Mouse (Mus musculus) brown adipose tissue, adult 24 weeks (tissue): Measurements from ENCODE around the gene Eapp. TPM values are rescaled to one million over a fixed set of nuclear protein-coding genes. Genes with fewer than 3 reads are reported as not detected.
A peak's percentile ranks its signal among the peaks of the same experiment; 100 is the strongest.
"Not testable (repeated sequence)": the region's sequence is repeated elsewhere in the genome, so short reads cannot be mapped to it uniquely, and the experiment has no call there.

Experiments used
- H3K27ac ChIP-seq: fragments of 200-500 bp; replicated peaks from 2 replicates; pipeline ENCODE4 v1.5.1; 2012; ENCODE audit warnings: low read depth, mild to moderate bottlenecking, low read length
- H3K4me1 ChIP-seq: fragments of 200-500 bp; 2 replicates; pipeline ENCODE4 v1.6.1; 2012; ENCODE audit warnings: low read length, mixed read lengths; ENCODE audit not compliant: control insufficient read depth, insufficient read depth, insufficient read length
- H3K4me3 ChIP-seq: fragments of 200-500 bp; 2 replicates; pipeline ENCODE4 v1.5.1; 2012; ENCODE audit warnings: low read depth, mild to moderate bottlenecking, low read length, moderate library complexity; ENCODE audit not compliant: insufficient read depth
- polyA plus RNA-seq: library from polyadenylated mRNA; stranded (reverse); fragments of >200 nt; gene quantifications from 2 replicates; pipeline ENCODE4 v1.2.4, GENCODE M21; 2012; ENCODE audit not compliant: missing spikeins, insufficient read depth, insufficient read length

Eapp gene
- polyA plus RNA-seq, 1 experiment, result 45.3 TPM

DNA sequence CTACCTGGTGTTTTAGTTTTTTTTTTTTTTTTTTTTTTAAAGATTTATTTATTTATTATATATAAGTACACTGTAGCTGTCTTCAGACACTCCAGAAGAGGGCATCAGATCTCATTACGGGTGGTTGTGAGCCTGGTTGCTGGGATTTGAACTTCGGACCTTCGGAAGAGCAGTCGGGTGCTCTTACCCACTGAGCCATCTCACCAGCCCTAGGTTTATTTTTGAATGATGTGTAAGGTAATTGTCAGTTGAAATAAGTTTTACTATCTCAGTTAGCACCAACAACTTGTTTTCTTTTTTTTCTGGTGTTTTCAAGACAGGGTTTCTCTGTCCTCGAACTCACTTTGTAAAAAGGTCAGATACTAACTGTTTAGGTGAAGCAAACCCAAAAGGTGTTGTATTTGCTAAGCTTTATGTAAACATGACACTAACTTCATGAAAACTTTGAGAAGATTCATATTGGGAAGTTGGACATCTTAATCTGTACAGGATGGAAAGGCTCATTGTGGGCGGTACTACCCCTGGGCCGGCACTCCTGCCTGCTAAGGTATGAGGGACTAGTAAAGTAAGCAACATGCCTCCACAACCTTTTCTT is 1.4 kb upstream of the Eapp start:
- no peak overlapping the region for H3K4me3 ChIP-seq
- no peak overlapping the region for H3K27ac ChIP-seq
- no peaks in the 10 kb centered on the region for H3K4me1 ChIP-seq

GRCm38 (mm10) chr12:54696242-54697002 is 725 bp upstream of the Eapp start:
- H3K4me1 ChIP-seq, result no peaks in the 10 kb centered on the region
- peak overlapping the region; percentile 87 for H3K27ac ChIP-seq
- peak overlapping the region; percentile 65 for H3K4me3 ChIP-seq

DNA sequence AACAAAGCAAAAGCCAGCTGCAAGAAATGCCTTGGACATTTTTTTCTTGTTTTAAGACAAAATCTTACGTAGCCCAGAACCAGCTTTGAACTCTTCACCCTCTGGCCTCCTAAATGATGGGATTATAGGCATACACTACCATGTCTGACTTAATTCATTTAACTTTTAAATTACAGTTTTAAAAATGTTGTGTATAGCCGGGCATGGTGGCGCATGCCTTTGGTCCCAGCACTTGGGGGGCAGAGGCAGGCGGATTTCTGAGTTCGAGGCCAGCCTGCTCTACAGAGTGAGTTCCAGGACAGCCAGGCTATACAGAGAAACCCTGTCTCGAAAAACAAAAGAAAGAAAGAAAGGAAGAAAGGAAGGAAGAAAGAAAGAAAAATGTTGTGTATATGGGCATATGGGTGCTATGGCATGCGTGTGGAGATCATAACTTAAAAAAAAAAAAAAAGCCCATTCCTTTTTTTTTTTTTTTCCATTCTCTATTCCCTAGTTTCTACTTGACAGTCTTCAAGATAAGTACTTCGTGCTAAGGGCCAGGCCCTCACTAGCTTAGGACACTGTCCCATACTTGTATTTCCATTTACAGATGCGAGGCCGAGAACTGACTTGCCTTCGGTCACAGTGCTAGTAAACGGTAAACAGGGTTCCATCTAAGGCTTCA is 718 bp downstream of the Eapp start:
- no peaks in the 10 kb centered on the region for H3K4me1 ChIP-seq
- H3K4me3 ChIP-seq, result peak overlapping the region; percentile 75
- H3K27ac ChIP-seq, result peak overlapping the region; percentile 80

DNA sequence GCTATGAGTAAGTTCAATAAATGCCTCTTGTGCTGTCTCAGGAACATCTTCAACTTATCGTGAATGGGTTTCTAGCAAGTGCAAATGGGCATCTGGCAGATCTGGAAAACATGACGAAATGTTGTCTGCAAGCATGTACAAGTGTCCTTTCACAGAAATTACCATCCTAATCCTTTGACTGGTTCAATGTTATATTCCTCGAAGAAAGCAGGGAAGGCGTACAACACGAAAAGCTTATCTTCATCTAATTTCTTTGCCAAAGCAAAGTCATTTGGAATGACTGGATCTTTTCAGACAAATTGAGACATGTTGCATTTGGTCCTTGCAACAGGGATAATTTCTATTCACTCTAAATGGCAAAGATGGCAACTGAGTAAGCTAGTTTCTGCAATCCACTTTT is 6.6 kb downstream of the Eapp start:
- H3K4me1 ChIP-seq, result no peaks in the 10 kb centered on the region
- H3K27ac ChIP-seq, result no peak overlapping the region
- H3K4me3 ChIP-seq, result no peak overlapping the region

GRCm38 (mm10) chr12:54683182-54683581 is 12.5 kb downstream of the Eapp start:
- no peak overlapping the region for H3K27ac ChIP-seq
- no peak overlapping the region for H3K4me3 ChIP-seq
- no peaks in the 10 kb centered on the region for H3K4me1 ChIP-seq

DNA sequence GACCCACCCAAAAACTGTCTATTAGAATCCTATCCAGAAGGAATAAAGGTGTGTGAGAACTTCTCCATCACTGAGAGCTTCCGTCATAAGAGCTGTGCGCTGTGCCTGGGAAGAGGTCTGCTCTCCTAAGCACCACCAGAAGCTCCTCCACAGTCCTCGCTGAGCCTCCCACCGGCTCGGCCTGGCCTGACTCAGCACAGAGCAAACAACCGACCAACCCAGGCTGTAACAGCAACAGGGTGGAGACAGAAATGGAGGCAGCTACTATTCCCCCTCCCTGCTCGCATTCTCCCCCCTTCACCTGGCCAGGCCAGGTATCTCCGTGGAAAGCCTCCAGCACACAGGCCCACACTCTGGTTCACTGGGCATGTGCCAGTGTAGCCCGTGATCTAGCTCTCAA is 19.0 kb downstream of the Eapp start:
- Histone ChIP-seq H3K4me3 (no peak overlapping the region), H3K4me1 (no peaks in the 10 kb centered on the region), H3K27ac (no peak overlapping the region)

GRCm38 (mm10) chr12:54675396-54675795 is 20.3 kb downstream of the Eapp start:
- no peaks in the 10 kb centered on the region for H3K4me1 ChIP-seq
- H3K27ac ChIP-seq, result no peak overlapping the region
- H3K4me3 ChIP-seq, result no peak overlapping the region

- Histone ChIP-seq H3K4me3 (no peak overlapping the region), H3K27ac (no peak overlapping the region), H3K4me1 (no peaks in the 10 kb centered on the region)
Measured at GRCm38 (mm10) chr12:54671262-54671661, 24.4 kb downstream of the Eapp start.

- H3K4me1 ChIP-seq, result no peaks in the 10 kb centered on the region
- H3K4me3 ChIP-seq, result no peak overlapping the region
- H3K27ac ChIP-seq, result no peak overlapping the region
Measured at GRCm38 (mm10) chr12:54668141-54668540, 27.6 kb downstream of the Eapp start.

GRCm38 (mm10) chr12:54665526-54665925 is 30.2 kb downstream of the Eapp start:
- Histone ChIP-seq H3K4me1 (no peaks in the 10 kb centered on the region), H3K27ac (no peak overlapping the region), H3K4me3 (no peak overlapping the region)

GRCm38 (mm10) chr12:54661470-54661869 is 34.2 kb downstream of the Eapp start:
- not testable (repeated sequence) for H3K27ac ChIP-seq, H3K4me1 ChIP-seq, H3K4me3 ChIP-seq

DNA sequence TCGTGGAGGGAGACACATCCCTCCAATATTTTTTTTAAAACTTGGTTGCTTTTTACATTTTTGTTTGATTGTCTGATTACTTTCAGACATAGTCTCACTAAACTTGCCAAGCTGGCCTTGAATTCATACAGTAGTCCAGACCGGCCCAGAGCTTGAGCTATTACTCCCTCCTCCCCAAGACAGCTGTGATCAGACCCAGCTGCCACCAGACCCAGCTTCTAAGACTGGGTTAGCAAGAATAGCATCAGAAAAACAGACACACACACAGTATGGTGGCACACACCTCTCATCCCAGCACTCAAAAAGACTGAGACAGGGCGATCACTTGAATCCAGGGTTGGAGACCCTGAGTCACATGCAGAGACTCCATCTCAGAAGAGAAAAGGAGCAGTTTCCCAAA is 35.8 kb downstream of the Eapp start:
- no peak overlapping the region for H3K4me3 ChIP-seq
- peaks cover 5% of the 10 kb centered on the region for H3K4me1 ChIP-seq
- H3K27ac ChIP-seq, result no peak overlapping the region

GRCm38 (mm10) chr12:54658425-54659092 is 37.1 kb downstream of the Eapp start:
- Histone ChIP-seq H3K4me3 (no peak overlapping the region), H3K4me1 (peaks cover 12% of the 10 kb centered on the region), H3K27ac (no peak overlapping the region)

DNA sequence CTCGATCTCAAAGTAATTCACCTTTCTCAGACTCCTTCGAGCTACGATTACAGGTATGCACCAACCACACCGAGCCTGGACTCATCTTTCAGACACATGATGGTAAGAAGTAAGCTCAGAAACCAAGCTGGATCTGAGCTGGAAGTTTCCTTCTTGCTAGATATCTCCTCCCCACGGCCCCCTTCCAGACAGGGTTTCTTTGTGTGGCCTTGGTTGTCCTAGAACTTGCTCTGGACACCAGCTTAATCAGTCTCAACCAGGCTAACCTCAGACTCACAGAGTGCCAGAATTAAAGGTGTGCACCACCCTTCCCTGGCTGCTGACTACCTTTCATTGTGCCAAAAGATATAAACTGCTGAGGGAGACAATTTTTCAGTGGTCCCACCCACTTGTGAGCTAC is 37.7 kb downstream of the Eapp start:
- Histone ChIP-seq H3K4me3 (no peak overlapping the region), H3K4me1 (peaks cover 12% of the 10 kb centered on the region), H3K27ac (no peak overlapping the region)

DNA sequence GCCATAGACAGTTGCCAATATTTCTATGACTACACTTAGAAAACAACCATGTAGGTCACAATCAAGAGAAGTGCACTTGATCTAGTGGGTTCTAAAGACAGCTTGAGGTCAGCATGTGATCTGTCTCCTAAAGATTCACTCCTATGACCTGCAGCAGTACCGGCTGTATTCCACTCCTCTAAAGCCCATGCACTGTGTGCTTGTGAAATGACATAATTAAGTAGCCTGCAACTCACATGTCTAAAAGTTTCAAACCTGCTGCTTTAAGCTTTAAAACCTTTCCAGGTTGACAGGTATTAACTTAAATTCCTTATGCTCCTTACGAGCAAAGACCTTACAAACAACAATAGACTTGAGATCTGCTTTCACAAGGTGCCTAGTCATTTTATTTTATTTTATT is 38.5 kb downstream of the Eapp start:
- Histone ChIP-seq H3K4me3 (peak overlapping the region; percentile 62; the same call in 1 of the 2 replicates), H3K27ac (no peak overlapping the region), H3K4me1 (peaks cover 18% of the 10 kb centered on the region)
